Mouse (Mus musculus): ENCODE data around the gene Bfsp1. TPM values are rescaled to one million over a fixed set of nuclear protein-coding genes. Genes with fewer than 3 reads are reported as not detected.

The Bfsp1 gene
- polyA plus RNA-seq, 1 experiment from 2014 or later = 1.1 TPM

DNA sequence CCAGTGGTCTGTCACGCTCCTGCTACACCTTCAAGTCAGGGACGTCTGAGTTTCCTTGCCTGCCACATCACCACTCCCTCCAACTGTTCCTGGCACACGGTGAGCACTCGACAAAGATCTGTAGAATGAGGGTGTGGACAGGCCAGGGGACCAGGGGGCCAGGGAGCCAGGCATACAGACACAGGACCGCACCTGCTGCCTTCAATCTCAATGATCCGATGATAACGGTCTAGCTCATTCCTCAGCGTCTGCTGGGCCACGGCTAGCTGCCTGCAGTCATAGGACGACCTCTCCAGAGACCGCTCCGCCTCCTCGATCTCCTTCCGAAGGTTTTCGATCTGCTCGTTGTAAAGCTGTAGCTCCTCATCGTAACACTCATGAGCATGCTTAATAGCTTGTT lies 31.3 kb downstream of the Bfsp1 start:
- no peaks in the 10 kb centered on the region for H3K27me3 ChIP-seq
- WGBS = 79% methylated on average over 17 of the region's 17 CpGs
- no peak overlapping the region for H3K4me3 ChIP-seq (replicated peaks)
- ATAC-seq = no peak
- no peaks in the 10 kb centered on the region for H3K4me1 ChIP-seq (replicated peaks)
- no peak overlapping the region for H3K4me2 ChIP-seq (replicated peaks)
- H3K9ac ChIP-seq (replicated peaks) = no peak overlapping the region
- no peak overlapping the region for H3K27ac ChIP-seq
- H3K36me3 ChIP-seq = no peaks in the 10 kb centered on the region
- no peaks in the 10 kb centered on the region for H3K9me3 ChIP-seq

GRCm38 (mm10) chr2:143813461-143813860 lies 49.5 kb downstream of the Bfsp1 start:
- no peaks in the 10 kb centered on the region for H3K4me1 ChIP-seq (replicated peaks)

DNA sequence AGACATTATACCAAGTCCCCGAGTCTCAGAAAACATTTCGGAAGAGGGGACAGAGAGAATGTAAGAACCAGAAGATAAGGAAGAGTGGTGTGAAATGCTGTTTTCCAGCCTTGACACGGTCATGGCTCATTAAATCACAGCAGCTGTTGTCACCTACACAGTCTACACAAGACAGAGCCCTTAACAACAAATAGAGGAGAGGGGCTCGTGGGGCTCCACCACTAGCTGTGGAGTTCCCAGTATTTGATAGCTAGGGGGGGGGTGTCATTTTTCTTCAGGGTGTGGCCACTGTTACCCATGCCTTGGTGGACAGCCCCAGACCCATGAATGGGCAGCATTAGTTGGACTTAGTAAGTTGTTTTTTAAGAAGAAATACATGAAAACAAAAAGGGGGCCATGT lies 50.7 kb downstream of the Bfsp1 start:
- H3K36me3 ChIP-seq = 0 out of 2 replicates have a peak, but pooled peaks cover 4% of the 10 kb centered on the region
- H3K4me2 ChIP-seq (replicated peaks) = no peak overlapping the region
- H3K4me3 ChIP-seq (replicated peaks) = no peak overlapping the region
- H3K9ac ChIP-seq (replicated peaks) = no peak overlapping the region
- 71% methylated on average over 4 of the region's 4 CpGs for WGBS
- H3K27ac ChIP-seq = no peak overlapping the region
- ATAC-seq = no peak
- no peaks in the 10 kb centered on the region; the same call in 1 of the 2 replicates for H3K4me1 ChIP-seq (replicated peaks)
- H3K9me3 ChIP-seq = no peaks in the 10 kb centered on the region
- no peaks in the 10 kb centered on the region for H3K27me3 ChIP-seq

More at GRCm38 (mm10) chr2:143813461-143813860, 49.5 kb downstream of the Bfsp1 start:
- Histone ChIP-seq H3K4me3 (replicated peaks) (no peak overlapping the region), H3K27me3 (no peaks in the 10 kb centered on the region), H3K9me3 (no peaks in the 10 kb centered on the region), H3K9ac (replicated peaks) (no peak overlapping the region), H3K36me3 (0 out of 2 replicates have a peak, but pooled peaks cover 4% of the 10 kb centered on the region), H3K4me2 (replicated peaks) (no peak overlapping the region), H3K27ac (no peak overlapping the region)
- WGBS = 95% methylated on average over 11 of the region's 11 CpGs
- ATAC-seq = no peak

GRCm38 (mm10) chr2:143808789-143809188 lies 54.2 kb downstream of the Bfsp1 start:
- Histone ChIP-seq H3K4me2 (replicated peaks) (no peak overlapping the region), H3K9me3 (no peaks in the 10 kb centered on the region), H3K9ac (replicated peaks) (no peak overlapping the region), H3K36me3 (peaks cover 13% of the 10 kb centered on the region; the same call in 1 of the 2 replicates), H3K4me1 (replicated peaks) (peaks cover 7% of the 10 kb centered on the region), H3K27ac (no peak overlapping the region), H3K4me3 (replicated peaks) (no peak overlapping the region), H3K27me3 (no peaks in the 10 kb centered on the region)
- ATAC-seq = no peak
- 68% methylated on average over 5 of the region's 5 CpGs for WGBS

DNA sequence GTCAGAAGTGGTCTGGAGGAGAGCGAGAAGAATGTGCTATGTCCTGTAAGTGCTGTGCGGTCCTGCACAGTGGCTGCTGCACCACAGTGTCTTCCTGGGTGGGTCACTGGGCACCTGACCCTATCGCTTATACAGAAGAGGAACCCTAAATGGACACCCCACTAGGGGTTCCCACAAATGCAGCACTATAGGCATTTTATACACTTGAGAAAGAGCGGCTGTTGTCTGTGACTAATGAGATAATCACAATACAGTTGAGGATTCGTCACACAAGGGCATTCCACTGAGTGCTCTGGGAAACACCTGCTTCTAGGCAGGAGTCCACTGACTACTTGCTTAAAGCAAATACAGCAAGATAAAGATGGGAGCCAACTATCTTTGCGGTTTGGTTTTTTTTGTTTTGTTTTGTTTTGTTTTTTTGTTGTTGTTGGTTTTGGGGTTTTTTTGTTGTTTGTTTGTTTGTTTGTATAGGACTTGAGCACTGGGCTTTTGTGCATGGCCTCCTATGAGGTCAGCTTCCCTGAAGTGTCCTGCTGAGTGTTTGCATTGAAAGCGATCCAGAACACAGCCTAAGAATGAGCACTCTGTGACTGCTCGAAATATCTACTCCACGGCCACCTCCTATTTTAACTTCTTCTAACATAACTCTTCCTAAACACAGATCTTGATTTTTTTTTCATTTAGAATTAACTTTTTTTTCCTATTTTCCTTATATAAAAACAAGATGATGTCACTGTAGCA lies 55.9 kb downstream of the Bfsp1 start:
- 58% methylated on average over 9 of the region's 9 CpGs for WGBS
- no peaks in the 10 kb centered on the region for H3K9me3 ChIP-seq
- H3K4me2 ChIP-seq (replicated peaks) = no peak overlapping the region
- ATAC-seq = peak; percentile 71
- no peak overlapping the region for H3K4me3 ChIP-seq (replicated peaks)
- H3K4me1 ChIP-seq (replicated peaks) = peaks cover 7% of the 10 kb centered on the region
- peaks cover 9% of the 10 kb centered on the region; the same call in 1 of the 2 replicates for H3K36me3 ChIP-seq
- H3K27me3 ChIP-seq = no peaks in the 10 kb centered on the region
- no peak overlapping the region; the same call in 1 of the 2 replicates for H3K27ac ChIP-seq
- H3K9ac ChIP-seq (replicated peaks) = no peak overlapping the region

- 70% methylated on average over 15 of the region's 15 CpGs for WGBS
- Histone ChIP-seq H3K36me3 (peaks cover 11% of the 10 kb centered on the region; the same call in 1 of the 2 replicates), H3K27me3 (no peaks in the 10 kb centered on the region), H3K4me2 (replicated peaks) (no peak overlapping the region), H3K9ac (replicated peaks) (no peak overlapping the region), H3K9me3 (no peaks in the 10 kb centered on the region), H3K4me1 (replicated peaks) (peaks cover 7% of the 10 kb centered on the region), H3K4me3 (replicated peaks) (no peak overlapping the region), H3K27ac (no peak overlapping the region; the same call in 1 of the 2 replicates)
- peak; percentile 80 for ATAC-seq
These were observed 56.6 kb downstream of the Bfsp1 start for GRCm38 (mm10) chr2:143806140-143806923.

- no peak overlapping the region for H3K4me3 ChIP-seq (replicated peaks)
- H3K27me3 ChIP-seq = no peaks in the 10 kb centered on the region
- ATAC-seq = no peak
- peaks cover 21% of the 10 kb centered on the region for H3K36me3 ChIP-seq
- 87% methylated on average over 5 of the region's 5 CpGs for WGBS
- H3K4me2 ChIP-seq (replicated peaks) = no peak overlapping the region
- H3K9ac ChIP-seq (replicated peaks) = no peak overlapping the region
- no peak overlapping the region for H3K27ac ChIP-seq
- H3K4me1 ChIP-seq (replicated peaks) = no peaks in the 10 kb centered on the region
- H3K9me3 ChIP-seq = no peaks in the 10 kb centered on the region
These were observed 61.9 kb downstream of the Bfsp1 start for GRCm38 (mm10) chr2:143801097-143801496.

GRCm38 (mm10) chr2:143796335-143797013 lies 66.5 kb downstream of the Bfsp1 start:
- Histone ChIP-seq H3K4me2 (replicated peaks) (no peak overlapping the region), H3K36me3 (peaks cover 11% of the 10 kb centered on the region), H3K4me1 (replicated peaks) (no peaks in the 10 kb centered on the region), H3K27me3 (no peaks in the 10 kb centered on the region), H3K27ac (no peak overlapping the region), H3K4me3 (replicated peaks) (no peak overlapping the region), H3K9me3 (no peaks in the 10 kb centered on the region), H3K9ac (replicated peaks) (no peak overlapping the region)
- WGBS = 77% methylated on average over 4 of the region's 4 CpGs
- no peak for ATAC-seq

DNA sequence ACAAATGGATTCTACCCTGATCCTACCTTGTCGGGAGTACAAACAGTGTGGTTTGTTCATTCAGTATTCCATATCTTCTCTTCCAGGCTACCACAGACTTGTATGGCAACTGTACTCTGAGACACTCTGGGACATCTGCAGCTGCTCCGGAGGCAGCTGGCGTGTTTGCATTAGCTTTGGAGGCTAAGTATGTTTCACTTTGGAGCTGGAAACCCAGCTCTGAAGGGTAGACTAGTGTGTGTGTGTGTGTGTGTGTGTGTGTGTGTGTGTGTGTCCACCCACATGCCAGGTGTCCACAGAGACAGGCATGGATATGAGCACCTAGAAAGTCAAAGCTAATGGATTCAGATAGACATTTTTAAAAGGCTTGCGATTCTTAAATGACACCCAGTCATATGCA lies 67.1 kb downstream of the Bfsp1 start:
- Histone ChIP-seq H3K9ac (replicated peaks) (no peak overlapping the region), H3K36me3 (peaks cover 7% of the 10 kb centered on the region), H3K4me3 (replicated peaks) (no peak overlapping the region), H3K4me2 (replicated peaks) (no peak overlapping the region), H3K27ac (no peak overlapping the region), H3K9me3 (no peaks in the 10 kb centered on the region), H3K4me1 (replicated peaks) (no peaks in the 10 kb centered on the region), H3K27me3 (no peaks in the 10 kb centered on the region)
- no peak for ATAC-seq
- WGBS = 96% methylated on average over 4 of the region's 4 CpGs

- 85% methylated on average over 5 of the region's 5 CpGs for WGBS
- no peak overlapping the region for H3K4me2 ChIP-seq (replicated peaks)
- no peak overlapping the region for H3K27ac ChIP-seq
- ATAC-seq = no peak
- no peak overlapping the region for H3K4me3 ChIP-seq (replicated peaks)
- H3K27me3 ChIP-seq = no peaks in the 10 kb centered on the region
- no peaks in the 10 kb centered on the region for H3K4me1 ChIP-seq (replicated peaks)
- H3K9ac ChIP-seq (replicated peaks) = no peak overlapping the region
- H3K36me3 ChIP-seq = 0 out of 2 replicates have a peak, but pooled peaks cover 8% of the 10 kb centered on the region
- H3K9me3 ChIP-seq = no peaks in the 10 kb centered on the region
These were observed 73.1 kb downstream of the Bfsp1 start for GRCm38 (mm10) chr2:143789911-143790310.

DNA sequence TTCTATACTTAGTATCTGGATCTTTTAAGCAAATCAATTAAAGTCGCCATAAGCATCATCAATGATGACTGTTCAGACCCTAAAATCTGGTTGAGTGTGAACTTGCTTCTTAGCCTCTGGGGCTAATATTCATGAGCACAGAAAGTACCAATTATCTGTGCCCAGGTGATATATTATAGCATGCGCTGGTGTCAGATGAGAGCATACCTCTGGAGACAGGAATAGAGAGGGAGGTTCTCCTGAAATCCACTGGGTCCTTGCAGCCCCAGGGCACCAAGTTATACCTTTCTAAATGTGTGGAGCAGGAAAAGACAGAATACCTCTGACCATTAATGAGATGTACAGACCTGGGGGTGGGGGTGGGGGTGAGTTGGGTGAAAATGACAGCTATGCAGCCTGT lies 82.7 kb downstream of the Bfsp1 start:
- H3K4me1 ChIP-seq (replicated peaks) = no peaks in the 10 kb centered on the region
- no peak overlapping the region for H3K4me3 ChIP-seq (replicated peaks)
- no peak for ATAC-seq
- peaks cover 4% of the 10 kb centered on the region for H3K36me3 ChIP-seq
- no peaks in the 10 kb centered on the region for H3K27me3 ChIP-seq
- H3K9me3 ChIP-seq = no peaks in the 10 kb centered on the region
- H3K4me2 ChIP-seq (replicated peaks) = no peak overlapping the region
- H3K9ac ChIP-seq (replicated peaks) = no peak overlapping the region
- no peak overlapping the region for H3K27ac ChIP-seq
- WGBS = 85% methylated on average over 2 of the region's 2 CpGs
